Mouse (Mus musculus): ENCODE data around the gene Timp2. TPM values are rescaled to one million over a fixed set of nuclear protein-coding genes. Genes with fewer than 3 reads are reported as not detected.

The Timp2 gene
- 72.7 and 77.2 TPM in 2 replicates for polyA plus RNA-seq (2015; fragmentation: Nextera tagmentation; extraction: Ambion mirVana)

- no peak for TF ChIP-seq EP300 (optimal IDR thresholded peaks at IDR 0.05)
- TF ChIP-seq CTCF (IDR thresholded peaks at IDR 0.05; ENCODE audit: low read depth), result no peak
- Histone ChIP-seq H3K27me3 (ENCODE audit: control insufficient read depth, insufficient read depth, low read length) (no peaks in the 10 kb centered on the region), H3K4me2 (replicated peaks; ENCODE audit: low read depth) (peak within 1 kb of the TSS; percentile 89), H3K36me3 (ENCODE audit: control insufficient read depth, insufficient read depth, low read length) (no peaks in the 10 kb centered on the region), H3K4me3 (ENCODE audit: low read depth, low read length) (peak within 1 kb of the TSS; percentile 80), H3K27ac (replicated peaks) (peak within 1 kb of the TSS; percentile 94), H3K9ac (ENCODE audit: low read length) (peak within 1 kb of the TSS; percentile 95), H3K4me1 (replicated peaks; ENCODE audit: control insufficient read depth, insufficient read depth) (peaks cover 8% of the 10 kb centered on the region), H3K9me3 (ENCODE audit: control insufficient read depth, low read length) (no peaks in the 10 kb centered on the region)
- no peak for DNase-seq (ENCODE audit: low spot score)
- peak; percentile 2; the same call in 1 of the 2 replicates for ATAC-seq (ENCODE audit: low FRiP score, low TSS enrichment)
- 38% methylated on average over 6 of the region's 6 CpGs for WGBS
Observed at GRCm38 (mm10) chr11:118355640-118356039, at the start of gene Timp2. TSS of gene Timp2 (minus strand) at chr11:118355740.

- Histone ChIP-seq H3K4me1 (replicated peaks; ENCODE audit: control insufficient read depth, insufficient read depth) (peaks cover 8% of the 10 kb centered on the region), H3K4me2 (replicated peaks; ENCODE audit: low read depth) (no peak overlapping the region), H3K27me3 (ENCODE audit: control insufficient read depth, insufficient read depth, low read length) (no peaks in the 10 kb centered on the region), H3K9ac (ENCODE audit: low read length) (no peak overlapping the region), H3K36me3 (ENCODE audit: control insufficient read depth, insufficient read depth, low read length) (peaks cover 13% of the 10 kb centered on the region; the same call in 1 of the 2 replicates), H3K4me3 (ENCODE audit: low read depth, low read length) (no peak overlapping the region), H3K27ac (replicated peaks) (no peak overlapping the region), H3K9me3 (ENCODE audit: control insufficient read depth, low read length) (no peaks in the 10 kb centered on the region)
- ATAC-seq (ENCODE audit: low FRiP score, low TSS enrichment) (no peak), DNase-seq (ENCODE audit: low spot score) (no peak)
- 87% methylated on average over 8 of the region's 8 CpGs for WGBS
- no peak for TF ChIP-seq CTCF (IDR thresholded peaks at IDR 0.05; ENCODE audit: low read depth)
- TF ChIP-seq EP300 (optimal IDR thresholded peaks at IDR 0.05), result no peak
Observed at GRCm38 (mm10) chr11:118405311-118405710, 49.8 kb upstream of the Timp2 start.

GRCm38 (mm10) chr11:118403951-118404899, 48.7 kb upstream of the Timp2 start:
- peak; percentile 13 for DNase-seq (ENCODE audit: low spot score)
- H3K9ac ChIP-seq (ENCODE audit: low read length), result no peak overlapping the region
- TF ChIP-seq EP300 (optimal IDR thresholded peaks at IDR 0.05) (no peak), CTCF (IDR thresholded peaks at IDR 0.05; ENCODE audit: low read depth) (no peak)
- no peak overlapping the region for H3K4me3 ChIP-seq (ENCODE audit: low read depth, low read length)
- H3K27ac ChIP-seq (replicated peaks), result no peak overlapping the region
- H3K9me3 ChIP-seq (ENCODE audit: control insufficient read depth, low read length), result no peaks in the 10 kb centered on the region
- peaks cover 12% of the 10 kb centered on the region; the same call in 1 of the 2 replicates for H3K36me3 ChIP-seq (ENCODE audit: control insufficient read depth, insufficient read depth, low read length)
- WGBS, result 78% methylated on average over 6 of the region's 6 CpGs
- H3K4me1 ChIP-seq (replicated peaks; ENCODE audit: control insufficient read depth, insufficient read depth), result peaks cover 10% of the 10 kb centered on the region
- no peak overlapping the region for H3K4me2 ChIP-seq (replicated peaks; ENCODE audit: low read depth)
- ATAC-seq (ENCODE audit: low FRiP score, low TSS enrichment), result no peak
- no peaks in the 10 kb centered on the region for H3K27me3 ChIP-seq (ENCODE audit: control insufficient read depth, insufficient read depth, low read length)

- Histone ChIP-seq H3K27me3 (ENCODE audit: control insufficient read depth, insufficient read depth, low read length) (no peaks in the 10 kb centered on the region), H3K27ac (replicated peaks) (no peak overlapping the region), H3K9ac (ENCODE audit: low read length) (no peak overlapping the region), H3K4me3 (ENCODE audit: low read depth, low read length) (no peak overlapping the region), H3K36me3 (ENCODE audit: control insufficient read depth, insufficient read depth, low read length) (peaks cover 10% of the 10 kb centered on the region; the same call in 1 of the 2 replicates), H3K4me2 (replicated peaks; ENCODE audit: low read depth) (no peak overlapping the region), H3K9me3 (ENCODE audit: control insufficient read depth, low read length) (no peaks in the 10 kb centered on the region), H3K4me1 (replicated peaks; ENCODE audit: control insufficient read depth, insufficient read depth) (peaks cover 10% of the 10 kb centered on the region; the same call in 1 of the 2 replicates)
- ATAC-seq (ENCODE audit: low FRiP score, low TSS enrichment) (no peak), DNase-seq (ENCODE audit: low spot score) (no peak)
- no peak for TF ChIP-seq EP300 (optimal IDR thresholded peaks at IDR 0.05)
- no peak for TF ChIP-seq CTCF (IDR thresholded peaks at IDR 0.05; ENCODE audit: low read depth)
- WGBS, result 86% methylated on average over 2 of the region's 2 CpGs
Observed at GRCm38 (mm10) chr11:118403183-118403582, 47.6 kb upstream of the Timp2 start.

- peak within 1 kb of the TSS; percentile 30 for H3K4me3 ChIP-seq (ENCODE audit: low read depth, low read length)
- peak within 1 kb of the TSS; percentile 61 for H3K9ac ChIP-seq (ENCODE audit: low read length)
- H3K9me3 ChIP-seq (ENCODE audit: control insufficient read depth, low read length), result no peaks in the 10 kb centered on the region
- peak; percentile 90 for ATAC-seq (ENCODE audit: low FRiP score, low TSS enrichment)
- H3K4me2 ChIP-seq (replicated peaks; ENCODE audit: low read depth), result peak within 1 kb of the TSS; percentile 57
- H3K4me1 ChIP-seq (replicated peaks; ENCODE audit: control insufficient read depth, insufficient read depth), result peaks cover 10% of the 10 kb centered on the region; the same call in 1 of the 2 replicates
- H3K36me3 ChIP-seq (ENCODE audit: control insufficient read depth, insufficient read depth, low read length), result peaks cover 5% of the 10 kb centered on the region; the same call in 1 of the 2 replicates
- peak within 1 kb of the TSS; percentile 94 for H3K27ac ChIP-seq (replicated peaks)
- WGBS, result 29% methylated on average over 7 of the region's 7 CpGs
- DNase-seq (ENCODE audit: low spot score), result peak; percentile 82
- TF ChIP-seq CTCF (IDR thresholded peaks at IDR 0.05; ENCODE audit: low read depth), result peak; percentile 71
- TF ChIP-seq EP300 (optimal IDR thresholded peaks at IDR 0.05), result no peak
- H3K27me3 ChIP-seq (ENCODE audit: control insufficient read depth, insufficient read depth, low read length), result no peaks in the 10 kb centered on the region
Observed at GRCm38 (mm10) chr11:118401760-118402280, 46.3 kb upstream of the Timp2 start, which contains the start of gene Lgals3bp. TSS of gene Lgals3bp (minus strand) at chr11:118402092.
